Mouse (Mus musculus): ENCODE results near the gene Cgnl1.

Gene Cgnl1

DNA sequence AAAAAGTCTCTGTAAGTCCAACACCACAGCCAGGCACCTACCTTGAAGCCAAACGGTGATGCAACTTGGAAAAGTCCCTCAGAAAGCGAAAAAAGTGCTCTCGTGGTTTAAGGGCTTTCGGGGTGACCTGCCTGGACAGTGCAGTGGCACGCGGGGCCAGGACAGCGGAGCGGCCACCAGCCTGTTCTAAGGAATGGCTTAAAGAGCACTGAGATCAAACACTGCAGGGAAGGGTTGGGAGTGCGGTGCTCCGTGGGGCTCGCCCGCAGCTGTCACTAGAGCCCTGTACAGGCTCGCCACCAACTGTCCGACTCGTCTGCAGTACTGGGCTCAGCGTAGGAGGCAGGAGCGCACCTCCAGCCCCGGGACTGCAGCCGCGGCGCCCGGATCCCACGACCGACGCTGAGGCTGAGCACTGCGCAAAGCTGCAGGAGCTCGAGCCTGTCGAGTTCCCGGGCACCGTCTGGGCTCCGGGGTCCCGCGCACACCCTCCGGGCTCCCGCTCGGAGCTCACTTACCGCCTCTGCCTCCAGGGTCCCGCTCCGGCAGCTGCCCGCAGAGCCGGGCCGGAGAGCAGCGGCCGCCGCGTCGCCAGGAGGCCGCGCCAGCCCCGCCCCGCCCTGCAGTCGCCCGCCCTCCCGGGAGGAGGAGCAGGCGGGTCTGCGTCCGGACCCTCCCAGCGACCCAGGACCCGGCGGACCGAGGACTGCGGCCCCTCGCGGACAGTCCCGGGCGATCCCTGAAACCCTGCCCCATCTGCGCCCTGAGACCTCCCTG lies at the start of gene Cgnl1:
Gene Cgnl1 (minus strand): TSS at position 612 of the 777 bp plus-strand sequence.
- DNase-seq (ENCODE audit: low read depth), result no peak

DNA sequence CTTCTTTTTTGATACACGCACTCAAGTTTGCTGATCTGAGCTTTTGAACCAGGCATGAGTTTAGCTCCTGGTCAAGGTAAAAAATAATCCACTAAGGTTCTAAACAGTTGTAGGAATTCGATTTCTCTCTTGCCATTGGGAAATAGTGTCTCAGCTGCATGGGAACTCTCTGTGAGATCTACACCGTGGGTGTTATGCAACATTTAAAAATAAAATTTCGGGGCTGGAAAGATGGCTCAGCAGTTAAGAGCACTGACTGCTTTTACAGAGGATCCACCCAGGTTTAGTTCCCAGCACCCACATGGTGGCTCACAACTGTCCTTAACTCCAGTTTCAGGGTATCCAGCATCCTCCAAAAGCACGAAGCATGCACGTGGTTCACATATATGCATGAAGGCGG lies 47.1 kb upstream of the Cgnl1 start:
- no peak for DNase-seq (ENCODE audit: low read depth)

DNA sequence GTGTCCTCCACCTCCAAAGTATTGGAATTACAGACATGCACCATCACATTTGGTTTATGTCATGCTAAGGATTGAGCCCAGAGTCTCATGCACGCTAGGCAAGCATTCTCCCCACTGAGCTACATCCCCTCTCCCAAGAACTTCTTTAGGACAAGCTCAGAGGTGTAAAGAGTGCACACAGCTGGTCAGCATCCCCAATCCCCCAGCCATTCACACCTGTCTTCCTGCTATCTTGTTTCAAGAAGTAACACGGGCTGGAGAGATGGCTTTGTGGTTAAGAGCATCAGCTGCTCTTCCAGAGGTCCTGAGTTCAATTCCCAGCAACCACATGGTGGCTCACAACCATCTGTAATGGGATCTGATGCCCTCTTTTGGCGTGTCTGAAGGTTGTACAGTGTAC lies 44.7 kb upstream of the Cgnl1 start:
- no peak for DNase-seq (ENCODE audit: low read depth)

DNA sequence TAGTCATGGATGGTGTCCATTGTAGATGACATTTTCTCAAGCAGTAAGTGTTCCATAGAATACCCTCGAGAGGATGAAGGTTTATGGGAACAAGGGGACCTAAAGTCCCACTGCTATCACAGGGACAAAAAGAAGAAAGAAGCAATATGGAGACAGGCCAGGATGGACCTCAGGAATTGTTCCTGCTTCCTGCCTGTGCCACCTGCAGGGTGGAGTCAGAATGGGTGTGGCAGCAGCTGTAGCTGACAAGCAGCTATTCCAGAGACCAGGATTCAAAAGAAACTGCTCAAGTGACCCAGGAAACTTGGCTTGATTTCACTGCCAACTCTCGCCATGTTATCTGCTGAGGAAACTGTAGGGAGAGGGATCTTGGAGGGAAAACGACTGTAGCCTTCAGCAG lies 42.2 kb upstream of the Cgnl1 start:
- DNase-seq (ENCODE audit: low read depth), result no peak

DNA sequence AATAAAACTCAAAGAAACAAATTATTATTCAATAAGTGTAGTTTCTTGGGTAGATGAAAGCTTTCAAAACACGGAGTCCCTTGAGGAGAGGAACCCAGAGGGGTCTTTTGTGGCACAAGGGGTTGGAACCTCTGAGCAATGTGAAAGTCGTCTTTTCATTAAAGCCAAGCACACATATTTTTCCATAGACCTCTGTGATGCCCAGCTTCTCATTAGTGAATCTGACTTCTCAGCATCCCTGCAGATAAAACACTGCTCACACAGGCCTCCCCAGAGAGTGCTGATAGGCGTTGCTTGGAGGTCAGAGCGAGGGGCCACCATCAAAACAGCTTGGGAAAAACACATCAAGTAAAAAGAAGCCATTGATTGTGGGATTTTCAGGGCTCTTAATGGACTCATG lies 41.5 kb upstream of the Cgnl1 start:
- no peak for DNase-seq (ENCODE audit: low read depth)

DNA sequence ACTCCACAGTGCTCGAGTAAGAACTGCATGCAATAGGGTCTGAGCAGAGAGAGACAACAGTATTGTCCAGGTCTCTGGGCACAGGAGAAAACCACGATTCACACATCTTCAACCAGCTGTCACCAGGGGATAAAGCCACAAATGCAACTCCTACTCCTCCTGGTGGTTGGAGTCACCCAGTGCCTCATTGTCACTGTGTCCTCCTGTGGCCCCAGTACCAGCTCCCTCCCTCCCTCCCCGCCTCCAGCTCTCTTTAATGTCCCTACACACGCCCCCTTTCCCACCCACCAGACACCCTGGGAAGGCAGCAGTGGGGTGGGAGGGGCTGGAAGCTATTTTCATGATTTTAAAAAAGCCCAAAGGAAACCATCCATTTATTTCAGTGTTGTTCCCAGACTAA lies 41.0 kb upstream of the Cgnl1 start:
- DNase-seq (ENCODE audit: low read depth), result no peak

DNA sequence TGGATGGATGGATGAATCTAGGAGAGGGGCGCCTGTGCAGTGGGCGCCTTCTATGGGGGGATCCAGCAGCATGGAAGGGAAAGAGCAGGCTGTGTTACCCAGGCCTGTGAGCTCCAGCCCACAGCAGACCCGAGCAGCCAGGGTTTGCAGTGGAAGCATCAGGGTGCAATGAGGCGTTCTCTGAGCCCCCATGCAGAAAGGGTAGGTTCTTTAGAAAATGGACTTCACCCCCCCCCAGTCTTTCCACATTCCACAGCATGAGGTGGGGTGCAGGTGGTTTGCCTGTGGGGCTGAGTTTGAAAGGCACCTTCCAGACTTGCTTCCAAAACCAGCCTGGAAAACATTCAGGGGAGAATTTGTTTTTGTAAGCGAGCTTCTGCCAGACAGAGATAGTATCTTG lies 40.0 kb upstream of the Cgnl1 start:
- no peak for DNase-seq (ENCODE audit: low read depth)

DNA sequence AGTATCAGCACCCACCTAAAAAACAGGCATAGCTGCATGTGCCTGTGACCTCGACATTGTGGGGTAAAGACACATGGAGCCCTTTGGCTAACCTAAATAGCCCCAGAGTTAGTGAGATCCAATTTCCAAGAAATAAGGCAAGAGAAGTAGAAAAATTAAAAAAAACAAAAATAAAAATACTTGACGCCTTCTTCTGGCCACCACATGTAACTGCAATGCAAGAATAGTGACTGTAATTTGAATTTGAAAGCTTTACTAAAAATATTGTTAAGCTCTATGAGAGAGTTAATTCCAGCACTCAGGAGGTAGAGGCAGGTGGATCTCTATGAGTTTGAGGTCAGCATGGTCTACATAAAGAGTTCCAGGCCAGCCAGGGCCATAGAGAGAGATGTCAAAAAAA lies 39.3 kb upstream of the Cgnl1 start:
- no peak for DNase-seq (ENCODE audit: low read depth)

DNA sequence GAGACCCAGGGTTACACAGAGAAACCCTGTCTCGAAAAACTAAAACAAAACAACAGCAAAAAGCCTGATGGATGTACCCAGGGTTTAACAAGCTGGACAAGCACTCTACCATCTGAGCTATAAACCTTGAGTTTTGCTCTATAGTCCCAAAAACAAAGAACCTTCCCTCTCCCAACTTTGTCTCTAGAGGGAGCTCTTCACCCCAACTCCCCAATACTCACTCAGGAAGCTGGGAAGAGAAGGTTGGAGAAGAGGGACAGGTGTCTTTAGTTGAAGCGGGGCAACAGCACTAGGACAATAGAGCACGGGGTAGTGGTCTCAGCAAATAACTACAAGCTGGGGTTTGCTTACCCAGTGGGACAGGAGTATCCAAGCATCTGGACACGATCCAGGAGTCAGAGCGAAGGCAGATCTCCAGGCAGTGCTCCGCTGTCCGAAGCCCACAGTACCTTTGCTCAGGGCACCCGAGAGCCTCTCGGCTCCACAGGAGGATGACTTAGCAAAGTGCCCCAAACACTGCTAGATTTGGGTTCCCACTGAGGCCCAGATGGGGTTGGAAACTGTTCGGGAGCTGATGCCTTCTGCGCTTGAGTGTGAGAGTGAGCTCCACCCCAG lies 37.3 kb upstream of the Cgnl1 start:
- no peak for DNase-seq (ENCODE audit: low read depth)

DNA sequence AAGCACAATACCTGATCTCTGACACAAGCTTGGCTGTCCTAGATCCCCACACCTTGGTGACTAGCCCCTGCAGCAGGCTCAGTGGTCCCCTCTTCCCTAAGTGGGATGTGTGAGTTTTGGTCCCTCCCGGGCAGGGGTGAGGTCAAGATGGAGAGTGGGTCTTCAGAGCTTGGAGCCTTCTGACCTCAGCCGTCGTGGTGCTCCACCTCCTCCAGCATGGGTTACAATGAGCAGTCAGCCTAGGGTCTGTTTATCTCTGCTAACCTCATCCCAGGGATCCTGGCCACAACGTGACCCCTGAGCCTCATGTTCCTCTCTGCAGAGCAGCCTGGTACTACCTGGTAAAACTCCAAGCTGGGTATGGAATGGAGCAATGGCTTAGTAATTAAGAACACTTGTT lies 36.4 kb upstream of the Cgnl1 start:
- no peak for DNase-seq (ENCODE audit: low read depth)

DNA sequence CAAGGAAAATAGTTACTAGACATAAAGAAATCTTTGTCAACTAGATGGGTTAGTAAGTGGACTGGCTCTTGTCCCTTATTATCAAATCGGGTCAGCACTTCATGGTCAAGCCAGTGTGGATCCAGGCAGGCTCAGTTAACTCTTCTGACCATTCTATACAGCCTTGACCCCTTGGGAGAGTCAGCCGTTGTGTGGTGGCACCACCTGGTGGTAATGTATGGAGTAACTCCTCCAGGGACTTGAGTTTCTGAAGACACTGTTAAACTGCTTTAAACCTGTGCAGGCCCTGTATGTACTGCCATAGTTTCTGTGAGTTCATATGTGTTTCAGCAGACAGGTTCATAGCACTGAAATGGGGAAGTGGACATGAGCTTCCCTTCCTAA lies 35.0 kb upstream of the Cgnl1 start:
- no peak for DNase-seq (ENCODE audit: low read depth)

DNA sequence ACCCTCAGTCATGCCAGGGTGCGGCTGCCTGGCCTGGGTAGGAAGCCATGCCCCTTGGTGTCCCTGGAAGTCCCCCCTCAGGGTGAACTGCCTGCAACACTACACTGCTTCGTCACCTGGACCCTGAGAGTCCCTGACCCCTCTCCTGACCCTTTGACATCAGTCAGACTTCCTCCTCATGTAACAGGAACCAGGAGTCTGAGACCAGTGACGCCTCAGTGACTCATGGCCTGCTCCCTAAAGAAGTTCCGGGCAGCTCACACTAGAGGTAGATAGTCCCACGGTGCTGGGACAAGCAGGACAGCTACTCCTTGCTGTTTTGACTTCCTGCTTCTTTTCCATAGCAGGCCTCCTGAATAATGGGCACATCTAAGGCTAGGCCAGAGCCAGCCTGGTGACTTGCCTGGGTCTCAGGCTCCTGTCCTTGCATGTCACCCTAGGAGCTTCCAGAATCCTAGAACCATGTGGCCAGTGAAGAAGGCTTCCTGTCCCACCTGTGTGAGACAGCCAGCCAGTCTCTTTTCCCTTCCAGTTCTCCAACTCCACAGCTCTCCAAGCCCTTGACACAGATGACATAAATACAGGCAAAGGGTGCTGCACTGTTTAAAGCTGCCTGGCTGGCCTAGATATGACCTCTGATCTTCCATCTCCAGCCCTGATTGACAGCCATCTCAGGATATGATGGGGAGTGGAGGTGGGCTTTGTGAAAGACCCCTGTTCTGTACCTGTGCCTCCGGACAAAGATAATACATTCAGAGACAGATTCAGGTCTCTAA lies 34.4 kb upstream of the Cgnl1 start:
- DNase-seq (ENCODE audit: low read depth), result no peak

DNA sequence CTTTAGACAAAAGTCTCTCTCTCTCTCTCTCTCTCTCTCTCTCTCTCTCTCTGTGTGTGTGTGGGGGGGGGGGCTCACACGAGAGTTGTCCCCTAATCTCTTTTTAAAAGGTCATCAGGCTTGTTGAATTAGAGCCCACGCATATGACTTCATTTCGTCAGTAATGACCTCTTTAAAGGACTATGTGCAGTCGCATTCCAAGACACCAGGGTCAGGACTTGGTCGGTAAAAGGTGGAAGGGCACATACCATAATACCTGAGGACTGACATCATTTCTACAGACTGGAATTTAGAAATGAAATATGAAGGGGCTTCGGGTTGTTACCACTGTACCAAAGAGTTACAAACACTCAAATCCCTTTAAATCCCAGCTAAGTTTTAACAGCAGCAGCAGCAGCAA lies 32.7 kb upstream of the Cgnl1 start:
- DNase-seq (ENCODE audit: low read depth), result no peak

DNA sequence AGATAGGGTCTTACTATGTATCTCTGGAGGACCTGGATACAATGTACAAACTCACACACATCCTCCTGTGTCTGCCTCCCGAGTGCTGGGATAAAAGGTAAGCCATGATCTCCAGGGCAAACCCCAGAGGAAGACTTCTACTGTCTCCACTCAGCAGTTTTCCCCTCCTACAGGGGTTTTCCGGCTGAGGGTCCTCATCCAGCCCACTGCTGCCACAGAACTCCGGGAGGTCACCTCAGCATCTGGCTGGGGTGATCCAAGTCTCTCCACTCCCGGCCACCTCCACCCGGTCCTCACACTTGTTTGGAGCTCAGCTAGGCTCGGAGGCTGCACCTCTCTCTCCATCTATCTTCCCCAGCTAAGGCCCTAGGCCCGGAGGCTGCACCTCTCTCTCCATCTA lies 31.9 kb upstream of the Cgnl1 start:
- DNase-seq (ENCODE audit: low read depth), result no peak

DNA sequence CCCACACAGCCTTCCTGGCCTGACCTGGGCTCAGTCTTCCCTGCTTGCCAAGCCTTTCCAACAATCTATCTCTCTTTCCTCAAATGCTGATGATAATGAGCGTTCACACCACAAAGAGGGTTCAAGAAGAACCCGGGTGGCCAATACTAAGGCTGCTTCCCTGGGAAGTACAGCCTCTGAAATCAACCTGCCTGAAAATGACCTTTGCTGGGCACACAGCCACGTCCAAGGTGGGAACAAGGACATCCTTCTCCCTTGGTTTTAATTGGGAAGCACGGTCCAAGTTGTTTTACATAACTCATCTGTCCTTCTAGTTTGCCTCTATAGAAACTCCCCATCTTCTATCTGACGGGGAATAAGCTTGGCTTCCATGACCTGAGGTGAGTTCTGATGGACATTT lies 28.2 kb upstream of the Cgnl1 start:
- DNase-seq (ENCODE audit: low read depth), result no peak

DNA sequence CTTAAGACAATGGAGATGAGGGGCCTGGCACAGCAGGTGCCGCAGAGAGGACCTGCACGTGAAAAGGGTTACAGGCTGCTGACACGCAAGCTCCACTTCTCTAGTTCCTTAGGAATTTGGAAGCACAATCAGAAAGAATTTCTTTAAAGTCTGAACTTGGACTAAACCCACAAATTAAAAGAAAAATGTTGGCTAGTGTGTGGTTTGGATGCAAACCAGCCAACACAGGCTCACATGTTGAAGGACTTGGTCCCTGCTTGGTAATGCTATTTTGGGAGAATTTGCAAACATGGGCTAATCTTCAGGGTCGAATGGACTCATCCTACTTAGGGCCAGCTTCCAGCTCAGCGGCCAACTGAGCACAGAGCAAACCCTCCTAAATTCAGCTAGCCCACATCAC lies 26.8 kb upstream of the Cgnl1 start:
- peak; percentile 61 for DNase-seq (ENCODE audit: low read depth)

DNA sequence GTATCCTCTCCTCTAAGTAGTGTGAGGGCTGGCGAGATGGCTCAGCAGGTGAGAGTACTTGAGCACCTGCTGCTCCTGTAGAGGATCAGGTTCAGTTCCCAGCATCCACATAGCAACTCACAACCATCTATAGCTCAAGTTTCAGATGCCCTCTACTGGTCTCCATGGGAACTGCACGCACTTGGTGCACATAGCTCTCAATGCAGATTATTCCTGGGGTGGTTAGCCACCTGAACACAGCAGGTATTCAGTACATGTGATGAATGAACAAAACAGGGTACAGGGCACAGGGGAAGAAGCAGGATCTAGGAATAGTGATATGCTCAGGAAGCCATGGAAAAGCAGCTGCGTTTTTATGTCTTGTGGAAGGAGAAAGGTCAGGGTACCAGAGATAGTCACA lies 6.0 kb upstream of the Cgnl1 start:
- DNase-seq (ENCODE audit: low read depth), result no peak

DNA sequence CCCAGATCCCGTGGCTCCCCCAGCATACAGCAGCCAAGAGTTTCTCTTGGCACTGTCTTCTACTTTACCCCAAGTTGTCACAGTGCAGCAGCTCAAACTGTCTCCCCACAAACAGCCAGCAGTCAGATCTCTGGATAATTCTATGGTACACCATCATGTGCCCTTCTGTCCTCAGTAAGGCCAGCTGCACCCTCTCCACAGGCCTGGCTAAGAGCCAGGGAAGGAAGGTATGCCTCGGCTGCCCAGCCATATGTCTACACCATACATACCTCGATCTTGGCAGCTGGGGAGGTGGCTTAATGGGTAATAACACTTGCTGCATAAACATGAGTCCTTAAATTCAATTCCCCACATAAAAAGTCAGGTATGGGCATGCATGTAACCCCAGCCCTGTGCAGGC lies 4.9 kb upstream of the Cgnl1 start:
- DNase-seq (ENCODE audit: low read depth), result no peak

DNA sequence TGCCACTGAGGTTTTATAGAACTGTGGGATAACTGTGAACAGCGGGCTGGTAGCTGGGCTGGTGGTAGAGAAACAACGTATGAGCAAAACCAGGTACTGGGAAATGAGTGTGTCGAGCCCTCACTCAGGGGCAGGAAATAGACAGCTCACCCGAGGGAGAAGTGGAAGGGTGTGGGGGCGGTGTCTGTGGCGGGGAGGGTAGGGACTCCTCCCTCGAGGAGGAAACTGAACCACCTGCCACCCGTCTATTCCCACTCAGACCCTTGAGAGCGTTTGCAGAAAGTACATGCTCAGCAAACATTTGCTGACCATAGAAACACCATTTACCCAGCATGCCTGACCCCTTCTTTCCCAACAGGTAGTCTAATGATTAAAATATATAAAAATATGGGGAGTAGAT lies 2.2 kb upstream of the Cgnl1 start:
- no peak for DNase-seq (ENCODE audit: low read depth)

DNA sequence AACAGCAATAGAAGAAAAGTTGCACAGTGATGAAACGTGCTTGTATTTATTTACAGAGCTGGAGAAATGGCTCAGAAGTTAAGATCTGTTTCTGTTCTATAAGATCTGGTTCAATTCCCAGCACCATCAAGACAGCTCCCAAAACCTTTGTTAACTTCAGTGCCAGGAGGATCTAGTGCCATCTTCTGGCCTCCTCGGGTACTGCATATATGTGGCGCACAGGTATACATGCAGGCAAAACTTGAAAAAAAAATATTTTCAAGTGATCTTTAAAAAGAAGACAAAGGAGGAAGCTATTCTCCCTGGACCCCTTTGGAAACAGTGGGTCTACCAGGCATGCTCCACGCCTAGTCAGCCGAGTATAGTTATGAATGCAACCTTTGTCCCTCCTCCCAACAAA lies 936 bp upstream of the Cgnl1 start:
- DNase-seq (ENCODE audit: low read depth), result no peak

DNA sequence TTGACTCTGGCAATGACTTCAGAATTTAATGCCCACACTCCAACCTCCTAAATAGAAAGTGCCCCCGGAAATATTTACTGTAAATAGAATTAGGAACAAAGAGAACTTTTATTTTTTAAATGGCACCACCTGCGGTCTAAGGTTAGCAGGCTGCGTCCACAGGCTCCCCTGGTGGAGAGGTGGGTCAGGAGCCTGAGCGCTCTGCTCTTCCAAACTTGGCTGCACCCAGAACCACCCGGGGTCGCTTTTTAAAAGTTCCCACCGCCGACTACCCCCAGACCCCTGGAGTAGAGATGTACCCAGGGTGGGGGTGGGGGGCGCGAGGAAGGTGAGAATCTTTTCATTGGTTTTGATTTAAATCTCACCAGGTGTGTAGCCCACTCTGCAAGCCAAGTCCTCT lies 918 bp downstream of the Cgnl1 start:
- DNase-seq (ENCODE audit: low read depth), result no peak

DNA sequence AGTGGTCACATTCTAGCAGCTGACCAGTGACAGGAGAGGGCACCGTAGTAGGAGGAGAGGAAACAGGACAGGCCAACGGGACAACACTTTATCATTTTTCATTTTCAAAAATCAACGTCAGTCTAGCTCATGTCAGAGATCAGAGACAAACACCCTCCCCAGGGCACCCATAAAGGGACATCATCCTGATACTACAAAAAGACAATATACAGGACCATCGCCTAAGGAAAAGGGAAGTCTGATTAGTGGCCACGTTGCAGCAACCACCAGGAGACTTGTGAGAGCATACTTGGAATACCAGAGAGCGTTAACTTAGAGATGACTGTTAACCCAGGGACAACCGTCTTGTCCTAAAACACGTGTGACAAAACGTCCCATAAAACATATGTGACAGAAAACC lies 1.7 kb downstream of the Cgnl1 start:
- DNase-seq (ENCODE audit: low read depth), result no peak

DNA sequence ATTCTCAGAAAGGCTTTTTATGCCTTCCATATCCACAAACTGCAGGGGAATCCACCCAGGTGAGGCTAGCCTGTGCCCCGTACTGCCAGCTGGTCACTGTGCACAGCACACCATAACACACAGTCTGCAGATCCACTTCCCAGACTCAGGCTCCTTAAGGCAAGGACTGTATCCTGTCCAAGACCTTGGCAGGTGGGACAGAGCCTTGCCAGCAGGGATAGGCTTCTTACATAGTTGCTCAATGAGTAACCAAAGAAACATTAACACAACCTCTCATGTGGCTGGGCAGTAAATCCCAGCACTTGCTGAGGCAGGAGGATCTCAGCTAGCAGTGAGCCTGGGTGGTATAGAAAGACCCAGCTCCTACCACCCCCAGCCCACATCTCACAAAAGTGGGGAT lies 3.3 kb downstream of the Cgnl1 start:
- no peak for DNase-seq (ENCODE audit: low read depth)

Data from fibroblast of lung, adult 2 months (primary cell).